Mouse (Mus musculus) testis, postnatal 10 days (tissue): ENCODE measurements around the gene Msgn1.

Experiments used
- DNase-seq: peaks from one replicate; pipeline ENCODE4 v3.0.0; 2021; ENCODE audit warnings: low spot score

The Msgn1 gene

DNA sequence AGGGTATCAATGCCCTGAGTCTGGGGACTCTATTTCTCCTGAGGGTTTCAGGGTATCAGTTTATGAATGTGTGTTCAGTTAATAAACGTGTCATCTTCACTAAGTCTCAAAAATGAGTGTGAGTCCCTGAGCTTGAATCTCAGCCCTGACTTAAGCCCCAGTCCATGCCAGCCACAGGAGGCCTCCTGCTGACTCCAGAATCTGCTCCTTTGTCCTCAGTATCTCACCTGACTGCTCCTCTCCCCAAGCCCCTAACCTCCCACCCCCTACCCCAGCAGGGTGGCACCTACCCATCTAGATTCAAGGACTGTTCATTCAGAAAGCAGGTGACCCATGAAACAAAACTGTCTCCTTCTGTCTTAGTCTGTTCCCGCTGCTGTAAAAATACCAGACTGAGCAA is 10.2 kb downstream of the Msgn1 start:
- DNase-seq: no peak

GRCm38 (mm10) chr12:11198026-11198425 is 10.7 kb downstream of the Msgn1 start:
- no peak for DNase-seq

- DNase-seq: no peak
These were observed 11.9 kb downstream of the Msgn1 start for GRCm38 (mm10) chr12:11196830-11197229.

DNA sequence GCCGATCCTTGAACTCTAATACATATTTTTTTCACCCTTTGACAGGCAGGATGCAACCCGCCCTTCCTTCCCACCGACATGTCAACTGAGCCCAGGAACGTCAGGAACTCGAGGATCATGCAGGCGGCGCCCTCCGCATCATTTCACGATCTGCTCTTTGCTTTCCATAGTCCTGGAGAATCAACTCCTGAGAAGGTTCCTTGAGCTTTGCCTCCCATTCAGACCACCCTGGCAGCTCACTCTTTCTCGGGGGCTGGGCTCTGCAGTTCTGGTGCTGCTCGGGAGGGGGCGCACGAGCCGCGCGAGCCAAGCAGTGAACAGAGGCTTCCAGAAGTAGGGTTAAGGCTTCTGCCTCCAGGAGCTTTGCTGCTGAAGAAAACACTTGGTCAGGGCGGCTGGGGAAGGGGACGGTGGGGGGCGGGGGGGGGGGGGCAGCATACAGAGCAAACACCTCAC is 12.6 kb downstream of the Msgn1 start:
- DNase-seq: peak; percentile 87

DNA sequence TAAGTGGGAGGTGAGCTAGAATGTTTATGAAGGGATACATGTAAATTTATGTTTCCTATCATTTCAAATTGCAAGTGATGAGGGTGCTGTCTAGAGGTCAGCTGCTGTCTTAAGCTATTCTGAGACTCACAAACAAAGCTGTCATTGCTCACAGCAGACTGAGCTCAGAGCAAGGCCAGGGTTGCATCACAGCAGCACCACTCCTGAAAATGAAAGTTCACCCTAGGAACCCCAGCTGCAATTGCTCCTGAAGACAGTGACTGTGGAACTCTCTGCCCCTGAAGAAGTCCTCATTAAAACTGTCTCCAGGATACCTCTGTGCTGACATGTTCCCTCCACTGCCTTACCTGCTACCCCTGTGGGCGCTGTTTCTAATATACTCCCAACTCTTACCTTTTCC is 13.7 kb downstream of the Msgn1 start:
- DNase-seq: no peak

DNA sequence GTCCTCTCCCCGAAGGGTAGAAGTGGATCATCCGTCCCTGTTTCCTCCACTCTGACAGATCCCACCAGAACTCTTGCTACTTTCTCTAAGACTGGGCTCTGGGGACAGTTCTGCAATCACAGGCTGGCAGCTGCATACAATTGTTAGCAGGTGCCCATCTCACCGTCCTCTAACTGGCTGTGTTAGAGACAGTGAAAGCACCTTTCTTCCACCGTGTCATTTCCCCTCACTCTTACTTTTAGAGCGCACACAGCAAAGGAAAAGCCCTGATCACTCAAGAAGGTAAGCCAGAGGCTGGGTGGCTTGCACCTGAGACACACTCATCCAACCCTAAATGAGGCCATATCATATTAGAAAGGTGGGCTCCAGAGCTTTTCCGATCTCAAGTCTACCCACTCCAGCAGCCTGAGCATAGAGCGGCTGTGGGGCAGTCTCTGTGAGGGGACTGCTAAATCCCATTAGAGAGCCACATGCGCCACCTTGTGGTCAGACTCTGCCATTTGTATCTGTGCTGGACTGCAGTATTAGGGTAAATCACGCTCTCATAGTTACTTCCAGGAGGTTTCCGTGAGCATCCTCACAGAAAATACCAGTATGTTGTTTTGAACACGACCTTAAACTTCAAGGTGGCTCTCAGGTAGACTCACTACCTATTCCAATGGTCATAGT is 30.2 kb downstream of the Msgn1 start:
- peak; percentile 95 for DNase-seq

- no peak for DNase-seq
These were observed 31.1 kb downstream of the Msgn1 start for GRCm38 (mm10) chr12:11177408-11178394.

DNA sequence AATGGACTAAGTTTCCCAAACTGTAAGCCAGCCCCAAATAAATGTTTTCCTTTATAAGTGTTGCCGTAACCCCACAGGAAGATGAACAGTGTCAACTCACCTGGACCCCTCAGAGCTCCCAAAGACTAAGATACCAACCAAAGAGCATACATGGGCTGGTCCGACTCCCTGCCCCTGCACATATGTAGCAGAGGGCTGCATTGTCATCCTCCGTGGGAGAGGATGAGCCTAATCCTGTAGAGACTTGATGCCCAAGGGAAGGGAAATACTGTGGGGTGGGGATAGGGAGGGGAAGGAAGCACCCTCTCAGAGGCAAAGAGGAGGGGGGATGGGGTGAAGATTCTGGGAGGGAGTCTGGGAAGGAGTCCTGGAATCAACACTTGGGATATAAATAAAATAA is 50.1 kb downstream of the Msgn1 start:
- no peak for DNase-seq
